Mouse (Mus musculus) bone marrow macrophage, adult 2 months (primary cell): ENCODE measurements around the gene Rsbn1l.

Experiments used
- CTCF ChIP-seq: IDR thresholded peaks from 2 replicates; pipeline ENCODE4 v1.5.1; 2012; ENCODE audit warnings: low read depth, mild to moderate bottlenecking, low read length, moderate library complexity
- POLR2A ChIP-seq: IDR thresholded peaks from 2 replicates; pipeline ENCODE4 v1.6.1; 2012; ENCODE audit warnings: mild to moderate bottlenecking, low read depth, low read length, borderline replicate concordance

GRCm38 (mm10) chr5:20860565-20860964 lies 95.6 kb downstream of the Rsbn1l start:
- TF ChIP-seq CTCF (no peak), POLR2A (no peak)
